Mouse (Mus musculus): Measurements from ENCODE around the gene Gba. TPM values are rescaled to one million over a fixed set of nuclear protein-coding genes. Genes with fewer than 3 reads are reported as not detected.
A peak's percentile ranks its signal among the peaks of the same experiment; 100 is the strongest.

Gene Gba
- polyA plus RNA-seq, 1 experiment: 69.8 TPM

DNA sequence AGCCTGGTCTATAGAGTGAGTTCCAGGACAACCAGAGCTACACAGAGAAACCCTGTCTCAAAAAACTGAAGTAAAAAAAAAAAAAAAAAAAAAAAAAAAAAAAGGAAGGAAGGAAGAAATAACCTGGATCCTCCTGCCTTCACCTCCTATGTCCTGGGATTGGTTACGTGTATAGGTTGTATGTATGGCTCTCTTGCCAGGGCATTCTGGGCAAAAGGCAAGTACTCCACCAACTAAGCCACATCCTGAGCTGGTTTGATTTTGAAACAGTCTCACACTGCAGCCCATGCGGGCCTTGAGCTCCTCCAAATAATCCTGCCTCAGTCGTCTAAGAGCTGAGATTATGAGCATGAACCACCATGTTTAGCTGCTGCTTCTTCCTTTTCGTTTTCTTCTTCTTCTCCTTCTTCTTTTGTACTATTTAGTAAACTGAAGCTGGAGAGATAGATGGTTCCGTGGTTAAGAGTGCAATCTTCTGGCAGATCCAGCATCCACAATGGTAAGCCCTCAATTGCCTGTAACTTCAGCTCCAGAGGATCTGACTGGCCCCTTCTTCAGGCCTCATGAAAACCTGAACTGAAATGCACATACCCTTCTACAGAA is 39.0 kb upstream of the Gba start:
- no peak for TF ChIP-seq POLR2A (IDR thresholded peaks at IDR 0.05; ENCODE audit: borderline replicate concordance, insufficient read depth, low read length)
- 0 out of 2 replicates have a peak overlapping the region, but pooled peaks have one; percentile 26 for H3K27ac ChIP-seq (ENCODE audit: insufficient read depth, low read length)
- DNase-seq: no peak
- peaks cover 8% of the 10 kb centered on the region; the same call in 1 of the 2 replicates for H3K4me1 ChIP-seq (ENCODE audit: control insufficient read depth, insufficient read depth, low read length)
- WGBS: 61% methylated on average over 5 of the region's 5 CpGs
- H3K4me3 ChIP-seq (replicated peaks; ENCODE audit: insufficient read depth, low read depth, low read length): peak overlapping the region; percentile 8
- no peaks in the 10 kb centered on the region for H3K27me3 ChIP-seq (ENCODE audit: control insufficient read depth, insufficient read depth, low read length)

DNA sequence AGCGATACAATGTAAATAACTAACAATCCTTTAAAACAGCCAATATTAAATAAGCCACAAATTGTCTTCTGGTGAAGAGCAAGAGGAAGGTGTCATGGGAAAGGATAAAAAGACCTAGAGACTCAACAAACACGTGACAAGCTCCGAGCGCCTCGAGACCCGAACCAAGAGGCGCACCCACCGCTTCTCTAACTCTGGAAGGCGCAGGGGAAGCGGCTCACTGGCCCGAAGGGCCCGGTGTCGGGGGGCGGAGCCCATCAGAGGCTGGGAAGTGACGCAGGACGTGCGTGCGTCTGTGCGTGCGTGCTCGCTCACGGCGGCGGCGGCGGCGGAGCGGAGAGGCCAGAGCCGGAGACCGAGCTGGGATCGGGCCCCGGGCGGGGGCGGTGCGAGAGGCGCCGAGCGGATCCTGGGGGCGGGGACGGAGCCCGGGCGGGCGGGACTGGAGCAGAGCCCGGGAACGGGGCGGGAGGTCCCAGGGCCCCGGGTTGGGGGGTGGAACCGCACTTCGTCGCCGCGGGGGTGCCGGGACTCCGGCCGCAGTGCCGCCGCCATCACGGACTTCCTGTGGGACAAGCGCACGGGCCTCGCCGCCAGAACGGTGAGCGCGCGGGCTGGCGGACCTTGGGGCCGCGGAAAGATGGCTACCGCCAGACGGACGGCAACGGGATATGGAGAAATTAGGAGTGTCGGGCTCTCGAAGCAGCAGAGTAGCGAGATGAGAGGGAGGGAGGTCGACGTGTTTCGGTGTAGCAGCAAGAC is 38.0 kb upstream of the Gba start, which contains the start of gene Clk2:
Gene Clk2, plus strand, starts transcription at position 290 of the 762 bp plus-strand sequence.
- no peak for TF ChIP-seq CTCF (IDR thresholded peaks at IDR 0.05; ENCODE audit: borderline replicate concordance, insufficient read depth, low read depth, low read length)
- peak; percentile 90; the same call in 1 of the 2 replicates for TF ChIP-seq POLR2A (IDR thresholded peaks at IDR 0.05; ENCODE audit: borderline replicate concordance, insufficient read depth, low read length)
- under 1% methylated on average over 75 of the region's 79 CpGs for WGBS
- no peaks in the 10 kb centered on the region for H3K27me3 ChIP-seq (ENCODE audit: control insufficient read depth, insufficient read depth, low read length)
- DNase-seq: peak; percentile 95 to 96
- H3K4me1 ChIP-seq (ENCODE audit: control insufficient read depth, insufficient read depth, low read length): peaks cover 8% of the 10 kb centered on the region; the same call in 1 of the 2 replicates
- peak within 1 kb of the TSS; percentile 83 for H3K4me3 ChIP-seq (replicated peaks; ENCODE audit: insufficient read depth, low read depth, low read length)
- H3K27ac ChIP-seq (ENCODE audit: insufficient read depth, low read length): peak within 1 kb of the TSS; percentile 26

DNA sequence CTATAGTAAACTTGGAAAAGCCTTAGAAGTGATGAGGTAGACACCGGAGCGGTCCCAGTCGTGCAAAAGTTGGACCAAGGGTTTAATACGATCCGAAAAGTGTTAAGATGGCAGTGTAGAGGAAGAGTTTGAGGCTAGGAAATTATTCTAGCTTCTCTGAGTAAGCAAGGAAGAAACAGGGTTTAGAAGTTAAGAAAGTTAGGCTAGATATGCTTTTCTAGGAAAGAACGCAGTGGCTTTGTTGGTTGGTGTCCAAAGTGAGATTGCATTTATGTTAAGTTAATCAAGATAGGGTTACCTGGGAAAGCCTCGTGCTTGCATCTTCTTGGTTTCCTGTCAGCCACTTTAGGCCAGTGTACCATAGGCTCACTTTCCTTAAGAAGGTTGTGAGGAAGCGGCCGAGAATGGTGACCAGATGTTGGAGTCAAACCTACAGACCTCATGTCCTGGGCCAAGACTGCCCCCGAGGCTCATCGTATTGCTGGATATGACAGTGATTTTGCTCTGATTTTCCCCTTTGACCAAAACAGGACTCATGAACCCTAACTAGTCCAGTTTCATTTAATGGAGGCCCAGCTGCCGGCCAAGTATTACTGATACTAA is 37.4 kb upstream of the Gba start:
- WGBS: 14% methylated on average over 12 of the region's 12 CpGs
- no peak for DNase-seq
- Histone ChIP-seq H3K4me1 (ENCODE audit: control insufficient read depth, insufficient read depth, low read length) (peaks cover 5% of the 10 kb centered on the region; the same call in 1 of the 2 replicates), H3K27ac (ENCODE audit: insufficient read depth, low read length) (peak overlapping the region; percentile 26), H3K4me3 (replicated peaks; ENCODE audit: insufficient read depth, low read depth, low read length) (peak overlapping the region; percentile 83), H3K27me3 (ENCODE audit: control insufficient read depth, insufficient read depth, low read length) (no peaks in the 10 kb centered on the region)
- TF ChIP-seq CTCF (IDR thresholded peaks at IDR 0.05; ENCODE audit: borderline replicate concordance, insufficient read depth, low read depth, low read length): no peak
- no peak for TF ChIP-seq POLR2A (IDR thresholded peaks at IDR 0.05; ENCODE audit: borderline replicate concordance, insufficient read depth, low read length)

DNA sequence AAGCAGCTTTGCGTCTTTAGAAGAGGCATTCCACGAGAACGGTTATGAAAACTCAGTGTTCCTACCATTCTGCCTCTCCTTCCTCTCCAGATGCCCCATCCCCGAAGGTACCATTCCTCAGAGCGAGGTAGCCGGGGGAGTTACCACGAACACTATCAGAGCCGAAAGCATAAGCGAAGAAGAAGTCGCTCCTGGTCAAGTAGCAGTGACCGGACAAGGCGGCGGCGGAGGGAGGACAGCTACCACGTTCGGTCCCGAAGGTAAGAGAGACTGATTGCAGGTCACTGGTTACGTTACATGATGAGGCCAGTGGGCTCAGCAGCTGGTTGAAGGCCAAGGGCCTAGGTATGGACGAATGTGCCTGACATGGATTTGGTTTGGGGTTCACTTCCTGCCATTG is 35.8 kb upstream of the Gba start:
- H3K27ac ChIP-seq (ENCODE audit: insufficient read depth, low read length): no peak overlapping the region
- H3K4me1 ChIP-seq (ENCODE audit: control insufficient read depth, insufficient read depth, low read length): peaks cover 2% of the 10 kb centered on the region; the same call in 1 of the 2 replicates
- no peaks in the 10 kb centered on the region for H3K27me3 ChIP-seq (ENCODE audit: control insufficient read depth, insufficient read depth, low read length)
- TF ChIP-seq CTCF (IDR thresholded peaks at IDR 0.05; ENCODE audit: borderline replicate concordance, insufficient read depth, low read depth, low read length): no peak
- TF ChIP-seq POLR2A (IDR thresholded peaks at IDR 0.05; ENCODE audit: borderline replicate concordance, insufficient read depth, low read length): no peak
- WGBS: 90% methylated on average over 19 of the region's 19 CpGs
- peak in 1 of 2 experiments; percentile 10 for DNase-seq
- no peak overlapping the region for H3K4me3 ChIP-seq (replicated peaks; ENCODE audit: insufficient read depth, low read depth, low read length)

DNA sequence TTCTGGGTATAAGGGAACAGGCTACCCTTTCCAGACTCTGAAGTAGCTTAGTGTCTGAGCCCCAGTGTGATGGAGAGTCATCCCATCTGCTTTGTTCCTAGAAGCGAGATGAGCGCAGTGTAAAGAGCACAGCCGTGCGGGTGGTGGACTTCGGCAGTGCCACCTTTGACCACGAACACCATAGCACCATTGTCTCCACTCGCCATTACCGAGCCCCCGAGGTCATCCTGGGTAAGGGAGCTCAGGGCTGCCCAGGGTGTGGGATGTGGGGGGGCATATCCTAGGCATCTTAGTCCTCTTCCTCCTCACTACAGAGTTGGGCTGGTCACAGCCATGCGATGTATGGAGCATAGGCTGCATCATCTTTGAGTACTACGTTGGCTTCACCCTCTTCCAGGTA is 27.9 kb upstream of the Gba start:
- Histone ChIP-seq H3K4me3 (replicated peaks; ENCODE audit: insufficient read depth, low read depth, low read length) (no peak overlapping the region), H3K27ac (ENCODE audit: insufficient read depth, low read length) (no peak overlapping the region), H3K27me3 (ENCODE audit: control insufficient read depth, insufficient read depth, low read length) (no peaks in the 10 kb centered on the region), H3K4me1 (ENCODE audit: control insufficient read depth, insufficient read depth, low read length) (peaks cover 11% of the 10 kb centered on the region; the same call in 1 of the 2 replicates)
- 86% methylated on average over 11 of the region's 11 CpGs for WGBS
- TF ChIP-seq CTCF (IDR thresholded peaks at IDR 0.05; ENCODE audit: borderline replicate concordance, insufficient read depth, low read depth, low read length) (no peak), POLR2A (IDR thresholded peaks at IDR 0.05; ENCODE audit: borderline replicate concordance, insufficient read depth, low read length) (no peak)
- DNase-seq: peak in 1 of 2 experiments; percentile 8

DNA sequence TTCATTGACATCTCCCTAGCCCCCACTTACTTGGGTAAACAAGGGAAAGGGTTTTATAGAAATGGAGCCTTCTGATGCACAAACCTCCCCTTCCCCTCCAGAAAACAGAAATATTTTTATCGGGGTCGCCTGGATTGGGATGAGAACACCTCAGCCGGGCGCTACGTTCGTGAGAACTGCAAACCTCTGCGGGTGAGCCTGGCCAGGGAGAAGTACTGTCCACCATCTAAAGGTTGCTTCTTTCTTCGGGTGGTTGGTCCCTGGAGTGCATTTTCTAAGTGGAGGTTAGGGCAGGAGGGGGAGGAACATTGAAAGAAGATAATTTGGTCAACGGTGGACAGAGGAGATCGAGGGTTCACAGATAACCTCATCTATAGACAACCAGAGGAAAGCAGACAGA is 27.2 kb upstream of the Gba start:
- H3K27ac ChIP-seq (ENCODE audit: insufficient read depth, low read length): no peak overlapping the region
- H3K4me1 ChIP-seq (ENCODE audit: control insufficient read depth, insufficient read depth, low read length): peaks cover 11% of the 10 kb centered on the region; the same call in 1 of the 2 replicates
- H3K4me3 ChIP-seq (replicated peaks; ENCODE audit: insufficient read depth, low read depth, low read length): no peak overlapping the region
- no peaks in the 10 kb centered on the region for H3K27me3 ChIP-seq (ENCODE audit: control insufficient read depth, insufficient read depth, low read length)
- TF ChIP-seq CTCF (IDR thresholded peaks at IDR 0.05; ENCODE audit: borderline replicate concordance, insufficient read depth, low read depth, low read length) (no peak), POLR2A (IDR thresholded peaks at IDR 0.05; ENCODE audit: borderline replicate concordance, insufficient read depth, low read length) (no peak)
- DNase-seq: peak in 1 of 2 experiments; percentile 8
- 89% methylated on average over 10 of the region's 10 CpGs for WGBS

DNA sequence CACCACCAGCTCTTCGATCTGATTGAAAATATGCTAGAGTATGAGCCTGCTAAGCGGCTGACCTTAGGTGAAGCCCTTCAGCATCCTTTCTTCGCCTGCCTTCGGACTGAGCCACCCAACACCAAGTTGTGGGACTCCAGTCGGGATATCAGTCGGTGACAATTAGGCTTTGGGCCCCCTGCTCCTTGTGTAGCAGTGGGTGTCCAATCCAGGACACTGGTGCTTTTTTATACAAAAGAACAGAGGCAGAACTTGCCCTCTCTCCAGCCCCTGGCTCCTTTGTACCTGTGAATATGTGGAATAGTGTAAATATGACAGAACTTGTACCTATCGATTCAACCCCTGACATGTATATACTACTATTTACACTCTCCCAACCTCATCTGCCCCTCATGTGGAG is 26.3 kb upstream of the Gba start:
- peak in 1 of 2 experiments; percentile 25 for DNase-seq
- TF ChIP-seq CTCF (IDR thresholded peaks at IDR 0.05; ENCODE audit: borderline replicate concordance, insufficient read depth, low read depth, low read length) (no peak), POLR2A (IDR thresholded peaks at IDR 0.05; ENCODE audit: borderline replicate concordance, insufficient read depth, low read length) (no peak)
- 84% methylated on average over 7 of the region's 7 CpGs for WGBS
- H3K27me3 ChIP-seq (ENCODE audit: control insufficient read depth, insufficient read depth, low read length): no peaks in the 10 kb centered on the region
- peaks cover 11% of the 10 kb centered on the region; the same call in 1 of the 2 replicates for H3K4me1 ChIP-seq (ENCODE audit: control insufficient read depth, insufficient read depth, low read length)
- no peak overlapping the region for H3K4me3 ChIP-seq (replicated peaks; ENCODE audit: insufficient read depth, low read depth, low read length)
- H3K27ac ChIP-seq (ENCODE audit: insufficient read depth, low read length): no peak overlapping the region

Data from cerebellum, adult 2 months (tissue).